16 mouse cellular contexts compared by ENCODE assay signal in the genomic region with DNA sequence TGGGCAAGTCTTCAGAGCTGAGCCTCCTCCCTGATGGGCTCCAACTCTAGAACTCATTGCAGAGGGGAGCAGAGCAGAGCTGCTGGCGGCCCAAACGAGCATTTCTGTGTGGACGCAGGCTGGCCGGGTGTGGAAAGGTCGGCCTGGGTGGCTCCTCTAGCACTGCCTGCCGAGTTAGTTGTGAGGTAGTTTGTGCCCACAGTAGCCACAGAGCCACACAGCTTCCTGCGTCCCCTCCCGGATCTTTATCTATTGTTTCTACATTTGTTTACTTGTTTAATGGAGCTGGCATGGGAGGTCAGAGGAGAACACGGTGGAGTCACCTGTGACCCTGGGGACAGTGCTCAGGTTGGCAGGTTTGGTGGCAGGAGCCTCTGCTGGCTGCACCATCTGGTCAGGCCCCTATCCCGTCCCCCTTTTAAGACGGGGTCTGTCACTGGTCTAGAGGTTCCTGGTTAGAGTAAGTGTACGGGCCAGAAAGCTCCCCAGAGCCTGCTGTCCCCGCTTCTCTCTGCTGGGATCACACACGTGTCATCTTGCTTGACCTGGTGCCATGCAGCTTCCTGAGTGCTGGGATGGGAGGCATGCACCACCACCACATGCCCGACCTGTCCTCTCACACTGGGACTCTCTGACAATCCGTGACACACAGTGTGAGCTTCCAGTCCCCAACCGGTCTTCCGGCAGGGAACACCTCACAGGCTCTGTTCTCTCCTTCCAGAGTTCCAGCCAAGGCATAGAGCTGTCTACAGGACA. TPM values are rescaled to one million over a fixed set of nuclear protein-coding genes. Genes with fewer than 3 reads are reported as not detected.
DNase-seq lines count a peak whose midpoint lies in the region; ATAC-seq and TF ChIP-seq lines count a peak whose summit lies in the region.
"Had no signal": no experiment of that assay in that cellular context is flagged by ENCODE, and none has a peak within 500 bp of the region (broad histone marks: within the 10 kb centered on the region; RNA-seq: fewer than 3 reads in every experiment).

No protein-coding gene starts in this region.

- no peaks in the 10 kb centered on the region for H3K9me3 ChIP-seq in heart, embryonic 10.5 days
- no peaks in the 10 kb centered on the region for H3K9me3 ChIP-seq in heart, embryonic 12.5 days (replicated peaks)
- H3K9me3 ChIP-seq in liver, embryonic 13.5 days (replicated peaks) = no peaks in the 10 kb centered on the region
- H3K9me3 ChIP-seq: midbrain, embryonic 13.5 days; neural tube, embryonic 15.5 days had no signal

- no peak for TF ChIP-seq CTCF in bone marrow, adult 2 months (IDR thresholded peaks at IDR 0.05; ENCODE audit: control insufficient read depth, insufficient read depth, low read length)

- no peak for DNase-seq in heart, embryonic 10.5 days (ENCODE audit: low spot score)
- peak; percentile 57 for DNase-seq in 416B (ENCODE audit: low read depth)
- DNase-seq in liver, embryonic 13.5 days = no peak
- no peak for DNase-seq in MN1 (ENCODE audit: low spot score)
- DNase-seq in adrenal gland, postnatal 10 days = no peak
- DNase-seq: cerebellum, adult 8-10 months; gastrocnemius, postnatal 10 days; heart, adult 2 months; kidney, adult 8-10 months; kidney, postnatal 4 days; lung, postnatal 4 days; right cerebral cortex, postnatal 25 days had no signal

- TF ChIP-seq POLR2A in bone marrow, adult 2 months (IDR thresholded peaks at IDR 0.05; ENCODE audit: borderline replicate concordance, control insufficient read depth, low read depth, low read length) = no peak

- H3K27me3 ChIP-seq in heart, embryonic 10.5 days (ENCODE audit: insufficient read depth, poor library complexity, severe bottlenecking) = no peaks in the 10 kb centered on the region
- no peaks in the 10 kb centered on the region for H3K27me3 ChIP-seq in heart, embryonic 12.5 days (replicated peaks)
- H3K27me3 ChIP-seq in liver, embryonic 13.5 days = no peaks in the 10 kb centered on the region
- H3K27me3 ChIP-seq: midbrain, embryonic 13.5 days; neural tube, embryonic 15.5 days had no signal

- H3K36me3 ChIP-seq in heart, embryonic 10.5 days = no peaks in the 10 kb centered on the region
- H3K36me3 ChIP-seq in heart, embryonic 12.5 days = no peaks in the 10 kb centered on the region
- H3K36me3 ChIP-seq in liver, embryonic 13.5 days = no peaks in the 10 kb centered on the region
- H3K36me3 ChIP-seq: midbrain, embryonic 13.5 days; neural tube, embryonic 15.5 days had no signal

- H3K27ac ChIP-seq in heart, embryonic 10.5 days = peak overlapping the region; percentile 37
- no peak overlapping the region for H3K27ac ChIP-seq in heart, embryonic 12.5 days (ENCODE audit: poor library complexity, severe bottlenecking)
- peak overlapping the region; percentile 8; the same call in 1 of the 2 replicates for H3K27ac ChIP-seq in bone marrow, adult 2 months (ENCODE audit: control insufficient read depth, insufficient read depth, low read depth, low read length, poor library complexity)
- H3K27ac ChIP-seq in liver, embryonic 13.5 days = peak overlapping the region; percentile 84
- H3K27ac ChIP-seq: heart, adult 2 months; midbrain, embryonic 13.5 days; neural tube, embryonic 15.5 days had no signal

- peaks cover 64% of the 10 kb centered on the region for H3K4me1 ChIP-seq in heart, embryonic 10.5 days
- H3K4me1 ChIP-seq in heart, embryonic 12.5 days (replicated peaks) = peaks cover 54% of the 10 kb centered on the region
- peaks cover 4% of the 10 kb centered on the region for H3K4me1 ChIP-seq in bone marrow, adult 2 months (ENCODE audit: control insufficient read depth, insufficient read depth, low read length)
- peaks cover 93% of the 10 kb centered on the region for H3K4me1 ChIP-seq in liver, embryonic 13.5 days (replicated peaks)

- no peak overlapping the region for H3K4me3 ChIP-seq in heart, embryonic 10.5 days
- H3K4me3 ChIP-seq in heart, embryonic 12.5 days = no peak overlapping the region
- H3K4me3 ChIP-seq in bone marrow, adult 2 months (replicated peaks; ENCODE audit: control insufficient read depth, low read depth, low read length) = no peak overlapping the region
- H3K4me3 ChIP-seq in liver, embryonic 13.5 days (replicated peaks) = no peak overlapping the region
- H3K4me3 ChIP-seq: heart, adult 2 months; midbrain, embryonic 13.5 days; neural tube, embryonic 15.5 days had no signal

- no peak overlapping the region for H3K9ac ChIP-seq in heart, embryonic 12.5 days
- peak overlapping the region; percentile 50 for H3K9ac ChIP-seq in liver, embryonic 13.5 days
- H3K9ac ChIP-seq: midbrain, embryonic 13.5 days; neural tube, embryonic 15.5 days had no signal

- no peak for ATAC-seq in heart, embryonic 12.5 days (ENCODE audit: insufficient number of reproducible peaks, low FRiP score)
- no peak for ATAC-seq in liver, embryonic 13.5 days (ENCODE audit: low read depth)
- ATAC-seq: midbrain, embryonic 13.5 days had no signal

- H3K4me2 ChIP-seq in heart, embryonic 12.5 days = no peak overlapping the region
- H3K4me2 ChIP-seq in liver, embryonic 13.5 days = 0 out of 2 replicates have a peak overlapping the region, but pooled peaks have one; percentile 5
- H3K4me2 ChIP-seq: midbrain, embryonic 13.5 days; neural tube, embryonic 15.5 days had no signal

- WGBS in heart, embryonic 10.5 days = 79% methylated on average over 18 of the region's 18 CpGs
- WGBS in heart, embryonic 12.5 days = 79% methylated on average over 18 of the region's 18 CpGs
- 30% methylated on average over 18 of the region's 18 CpGs for WGBS in bone marrow, adult 2 months
- WGBS in liver, embryonic 13.5 days (ENCODE audit: insufficient replicate concordance) = 47% methylated on average over 18 of the region's 18 CpGs

RNA-seq across cellular contexts. Expression of a gene that starts 17.9 kb away (rescaled TPM):
- 13.0 and 15.8 TPM in 2 replicates for polyA plus RNA-seq in heart, embryonic 10.5 days (2016; fragmentation: Nextera tagmentation; extraction: Ambion mirVana)
- 14.9 and 15.0 TPM in 2 replicates for polyA plus RNA-seq in heart, embryonic 12.5 days (2016; fragmentation: Nextera tagmentation; extraction: Ambion mirVana)
- polyA plus RNA-seq in bone marrow, adult 2 months (2011; ENCODE audit: insufficient read depth, insufficient read length, low replicate concordance, missing spikeins) = 5.0 and 6.1 TPM in 2 replicates
- 3.9 and 4.9 TPM in 2 replicates for polyA plus RNA-seq in liver, embryonic 13.5 days (2015; fragmentation: Nextera tagmentation; extraction: Ambion mirVana)
- 10 to 100 TPM; 14.1 to 19.4 TPM for total RNA-seq in adrenal gland, postnatal 10 days (2021)

RNA-seq across cellular contexts. Expression of a gene that starts 48.2 kb away (rescaled TPM):
- polyA plus RNA-seq in heart, embryonic 10.5 days (2016; fragmentation: Nextera tagmentation; extraction: Ambion mirVana) = 0.43 and 1.2 TPM in 2 replicates
- 2.7 and 3.6 TPM in 2 replicates for polyA plus RNA-seq in heart, embryonic 12.5 days (2016; fragmentation: Nextera tagmentation; extraction: Ambion mirVana)
- 19.6 TPM in 1 of 2 replicates, not detected in the other for polyA plus RNA-seq in bone marrow, adult 2 months (2011; ENCODE audit: insufficient read depth, insufficient read length, low replicate concordance, missing spikeins)
- 0.48 and 0.58 TPM in 2 replicates for polyA plus RNA-seq in liver, embryonic 13.5 days (2015; fragmentation: Nextera tagmentation; extraction: Ambion mirVana)
- 1 to 10 TPM in 1 of 2 experiments, under 1 TPM in 1; 0.97 to 2.0 TPM for total RNA-seq in adrenal gland, postnatal 10 days (2021)

RNA-seq across cellular contexts. Expression of a gene that starts 55.2 kb away (rescaled TPM):
- polyA plus RNA-seq in heart, embryonic 10.5 days (2016; fragmentation: Nextera tagmentation; extraction: Ambion mirVana) = 15.6 and 15.7 TPM in 2 replicates
- 12.6 and 14.0 TPM in 2 replicates for polyA plus RNA-seq in heart, embryonic 12.5 days (2016; fragmentation: Nextera tagmentation; extraction: Ambion mirVana)
- 7.1 and 11.0 TPM in 2 replicates for polyA plus RNA-seq in bone marrow, adult 2 months (2011; ENCODE audit: insufficient read depth, insufficient read length, low replicate concordance, missing spikeins)
- polyA plus RNA-seq in liver, embryonic 13.5 days (2015; fragmentation: Nextera tagmentation; extraction: Ambion mirVana) = 6.7 and 7.0 TPM in 2 replicates
- total RNA-seq in adrenal gland, postnatal 10 days (2021) = 10 to 100 TPM; 14.0 to 15.1 TPM
